Mouse (Mus musculus): ENCODE measurements around the gene Mettl23.

- TF ChIP-seq CTCF (IDR thresholded peaks at IDR 0.05; ENCODE audit: extremely low read depth, insufficient read depth, low read length) = no peak
- TF ChIP-seq POLR2A (IDR thresholded peaks at IDR 0.05; ENCODE audit: extremely low read depth, insufficient read depth, low read length) = no peak
Observed at GRCm38 (mm10) chr11:116871538-116871937, 28.5 kb downstream of the Mettl23 start.

Measured in cortical plate, adult 2 months (tissue).